ENCODE assay signal across 7 mouse cellular contexts in the genomic region with DNA sequence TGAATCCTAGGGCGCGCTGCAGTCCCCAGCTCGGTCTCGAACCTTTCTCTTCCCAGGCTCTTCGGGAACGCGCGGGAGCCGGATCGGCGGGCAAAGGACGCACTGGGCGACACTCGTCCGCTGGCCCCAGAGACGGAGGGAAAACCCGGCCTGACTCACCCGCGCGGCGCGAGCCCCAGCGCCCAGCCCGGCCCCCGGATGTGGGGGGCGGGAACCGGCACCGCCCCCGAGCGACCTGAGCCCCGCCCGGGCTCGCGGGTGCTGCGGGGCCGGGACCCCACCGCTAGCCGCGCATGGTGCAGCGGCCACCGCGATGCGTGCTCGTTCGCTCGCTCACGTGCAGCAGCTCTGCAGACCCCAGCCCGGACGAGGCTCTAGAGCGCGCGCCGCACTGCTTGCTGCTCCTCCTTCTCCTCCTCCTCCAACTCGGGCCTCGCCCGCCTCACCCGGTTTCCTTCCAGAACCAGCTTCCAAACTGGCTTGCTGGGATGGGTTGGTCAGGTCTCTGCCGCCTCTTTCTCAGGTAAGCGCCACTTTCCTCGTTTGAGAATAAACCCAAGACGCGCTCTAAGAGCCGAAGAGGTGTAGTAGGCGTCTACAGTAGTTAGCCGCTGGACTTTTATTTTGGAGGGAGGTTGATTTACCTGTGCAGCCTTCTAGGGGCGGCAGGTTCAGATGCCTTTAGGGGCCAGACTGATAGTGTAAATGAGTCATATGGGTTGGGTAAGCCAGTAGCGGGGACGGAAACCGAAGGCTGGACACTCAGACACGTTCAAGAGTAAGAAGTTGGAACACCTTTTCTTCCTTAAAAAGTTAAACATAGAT. TPM values are rescaled to one million over a fixed set of nuclear protein-coding genes. Genes with fewer than 3 reads are reported as not detected.
DNase-seq lines count a peak whose midpoint lies in the region; ATAC-seq and TF ChIP-seq lines count a peak whose summit lies in the region.

A gene (minus strand): TSS at position 152 of the 825 bp plus-strand sequence.
A gene (plus strand): TSS at position 264 of the 825 bp plus-strand sequence.

- peak; percentile 86 for DNase-seq in Muller cell, postnatal 12 days (ENCODE audit: inconsistent ontology term)
- peak; percentile 54 for DNase-seq in liver, adult 2 months (ENCODE audit: extremely low read depth, low read depth, low spot score)
- peak; percentile 70 for DNase-seq in midbrain, postnatal 0 days (ENCODE audit: low spot score)
- peak; percentile 79 for DNase-seq in thymus, postnatal 0 days (ENCODE audit: low spot score)

- no peak for TF ChIP-seq POLR2A in bone marrow macrophage, adult 2 months (IDR thresholded peaks at IDR 0.05; ENCODE audit: borderline replicate concordance, low read depth, low read length)
- TF ChIP-seq POLR2A in liver, adult 2 months (IDR thresholded peaks at IDR 0.05; ENCODE audit: extremely low read depth, insufficient read depth, low read length): peak; percentile 53; the same call in 1 of the 2 replicates

- H3K79me2 ChIP-seq in liver, adult 2 months (ENCODE audit: control insufficient read depth, insufficient read depth, low read length): peaks cover 6% of the 10 kb centered on the region; the same call in 1 of the 2 replicates

- peak; percentile 82 for ATAC-seq in forebrain, embryonic 16.5 days
- peak; percentile 71 for ATAC-seq in hindbrain, embryonic 13.5 days (ENCODE audit: low FRiP score)
- peak; percentile 76 for ATAC-seq in midbrain, postnatal 0 days (ENCODE audit: low FRiP score)

- H3K9ac ChIP-seq in forebrain, embryonic 16.5 days (replicated peaks; ENCODE audit: low read depth, low read length): peak within 1 kb of the TSS; percentile 70
- H3K9ac ChIP-seq in hindbrain, embryonic 13.5 days: peak within 1 kb of the TSS; percentile 81
- peak within 1 kb of the TSS; percentile 82 for H3K9ac ChIP-seq in liver, adult 2 months (ENCODE audit: low read depth, low read length)
- peak within 1 kb of the TSS; percentile 61 for H3K9ac ChIP-seq in midbrain, postnatal 0 days (replicated peaks; ENCODE audit: low read length, poor library complexity, severe bottlenecking)

- no peak for TF ChIP-seq CTCF in bone marrow macrophage, adult 2 months (IDR thresholded peaks at IDR 0.05; ENCODE audit: low read depth, low read length)
- no peak for TF ChIP-seq CTCF in liver, adult 2 months (IDR thresholded peaks at IDR 0.05; ENCODE audit: low read depth, low read length)
- TF ChIP-seq CTCF in midbrain, postnatal 0 days (IDR thresholded peaks at IDR 0.05): no peak

- H3K4me2 ChIP-seq in forebrain, embryonic 16.5 days (ENCODE audit: low read length): peak within 1 kb of the TSS; percentile 91
- H3K4me2 ChIP-seq in hindbrain, embryonic 13.5 days: peak within 1 kb of the TSS; percentile 91
- peak within 1 kb of the TSS; percentile 69 for H3K4me2 ChIP-seq in midbrain, postnatal 0 days (ENCODE audit: low read depth, low read length, poor library complexity, severe bottlenecking)

- H3K27me3 ChIP-seq in forebrain, embryonic 16.5 days (replicated peaks; ENCODE audit: control insufficient read depth, insufficient read depth, low read length): peaks cover 2% of the 10 kb centered on the region; the same call in 1 of the 2 replicates
- H3K27me3 ChIP-seq in hindbrain, embryonic 13.5 days: peaks cover 28% of the 10 kb centered on the region
- no peaks in the 10 kb centered on the region for H3K27me3 ChIP-seq in liver, adult 2 months (ENCODE audit: control insufficient read depth, insufficient read depth, low read length)
- no peaks in the 10 kb centered on the region; the same call in 1 of the 2 replicates for H3K27me3 ChIP-seq in midbrain, postnatal 0 days (ENCODE audit: insufficient read depth, low read length)

- H3K4me1 ChIP-seq in bone marrow macrophage, adult 2 months (ENCODE audit: control insufficient read depth, insufficient read depth, low read length): 0 out of 2 replicates have a peak, but pooled peaks cover 2% of the 10 kb centered on the region
- H3K4me1 ChIP-seq in forebrain, embryonic 16.5 days (replicated peaks; ENCODE audit: control insufficient read depth, insufficient read depth, low read length): peaks cover 16% of the 10 kb centered on the region
- peaks cover 41% of the 10 kb centered on the region for H3K4me1 ChIP-seq in hindbrain, embryonic 13.5 days (replicated peaks)
- peaks cover 26% of the 10 kb centered on the region for H3K4me1 ChIP-seq in liver, adult 2 months (ENCODE audit: control insufficient read depth, insufficient read depth, low read length)
- peaks cover 6% of the 10 kb centered on the region; the same call in 1 of the 2 replicates for H3K4me1 ChIP-seq in midbrain, postnatal 0 days (ENCODE audit: insufficient read depth, low read length)

- no peaks in the 10 kb centered on the region for H3K36me3 ChIP-seq in forebrain, embryonic 16.5 days (ENCODE audit: control insufficient read depth, insufficient read depth)
- H3K36me3 ChIP-seq in hindbrain, embryonic 13.5 days: no peaks in the 10 kb centered on the region
- no peaks in the 10 kb centered on the region for H3K36me3 ChIP-seq in liver, adult 2 months (ENCODE audit: control insufficient read depth, insufficient read depth, low read length)
- no peaks in the 10 kb centered on the region for H3K36me3 ChIP-seq in midbrain, postnatal 0 days (ENCODE audit: insufficient read depth, low read length)

- no peaks in the 10 kb centered on the region for H3K9me3 ChIP-seq in forebrain, embryonic 16.5 days (ENCODE audit: control insufficient read depth, low read length)
- no peaks in the 10 kb centered on the region for H3K9me3 ChIP-seq in hindbrain, embryonic 13.5 days
- H3K9me3 ChIP-seq in midbrain, postnatal 0 days (ENCODE audit: low read length): no peaks in the 10 kb centered on the region

- no peak within 1 kb of the TSS for H3K27ac ChIP-seq in bone marrow macrophage, adult 2 months (ENCODE audit: insufficient read depth, low read depth, low read length)
- H3K27ac ChIP-seq in forebrain, embryonic 16.5 days (ENCODE audit: low read length): no peak within 1 kb of the TSS
- peak within 1 kb of the TSS; percentile 55; the same call in 1 of the 2 replicates for H3K27ac ChIP-seq in hindbrain, embryonic 13.5 days
- peak within 1 kb of the TSS; percentile 65 for H3K27ac ChIP-seq in liver, adult 2 months (replicated peaks; ENCODE audit: insufficient read depth, low read depth, low read length)
- H3K27ac ChIP-seq in midbrain, postnatal 0 days (ENCODE audit: low read depth, low read length): peak within 1 kb of the TSS; percentile 38

- peak within 1 kb of the TSS; percentile 70 for H3K4me3 ChIP-seq in bone marrow macrophage, adult 2 months (ENCODE audit: insufficient read depth, low read length)
- H3K4me3 ChIP-seq in forebrain, embryonic 16.5 days (replicated peaks; ENCODE audit: low read length): peak within 1 kb of the TSS; percentile 54
- H3K4me3 ChIP-seq in hindbrain, embryonic 13.5 days: peak within 1 kb of the TSS; percentile 67
- peak within 1 kb of the TSS; percentile 93 for H3K4me3 ChIP-seq in liver, adult 2 months (ENCODE audit: insufficient read depth, low read depth, low read length)
- peak within 1 kb of the TSS; percentile 65 for H3K4me3 ChIP-seq in midbrain, postnatal 0 days (ENCODE audit: low read depth, low read length)

- under 1% methylated on average over 69 of the region's 70 CpGs for WGBS in forebrain, embryonic 16.5 days
- 2% methylated on average over 70 of the region's 70 CpGs for WGBS in hindbrain, embryonic 13.5 days
- WGBS in liver, adult 2 months: 1% methylated on average over 70 of the region's 70 CpGs
- WGBS in midbrain, postnatal 0 days: 2% methylated on average over 62 of the region's 70 CpGs

RNA-seq across cellular contexts. Expression of the first gene that starts in this region (rescaled TPM):
- polyA plus RNA-seq in bone marrow macrophage, adult 2 months (2012; ENCODE audit: insufficient read depth, insufficient read length, missing spikeins): 8.7 and 9.8 TPM in 2 replicates
- polyA plus RNA-seq in forebrain, embryonic 16.5 days (2015; fragmentation: Nextera tagmentation; extraction: Ambion mirVana): 10.2 and 12.9 TPM in 2 replicates
- 12.9 and 14.1 TPM in 2 replicates for polyA plus RNA-seq in hindbrain, embryonic 13.5 days (2015; fragmentation: Nextera tagmentation; extraction: Ambion mirVana)
- 1.6 and 2.4 TPM in 2 replicates for total RNA-seq in liver, adult 2 months (2014; rRNA removed)
- polyA plus RNA-seq in liver, adult 2 months (2012; rRNA removed): 5.7 and 6.4 TPM in 2 replicates
- 36.7 and 41.2 TPM in 2 replicates for total RNA-seq in midbrain, postnatal 0 days (2014; rRNA removed)
- polyA plus RNA-seq in midbrain, postnatal 0 days (2015; fragmentation: Nextera tagmentation; extraction: Ambion mirVana): 24.7 and 26.8 TPM in 2 replicates
- 22.8 and 26.5 TPM in 2 replicates for polyA plus RNA-seq in thymus, postnatal 0 days (2015; fragmentation: Nextera tagmentation; extraction: Ambion mirVana)

RNA-seq across cellular contexts. Expression of the second gene that starts in this region (rescaled TPM):
- 8.1 and 9.2 TPM in 2 replicates for polyA plus RNA-seq in bone marrow macrophage, adult 2 months (2012; ENCODE audit: insufficient read depth, insufficient read length, missing spikeins)
- 0.58 and 0.70 TPM in 2 replicates for polyA plus RNA-seq in forebrain, embryonic 16.5 days (2015; fragmentation: Nextera tagmentation; extraction: Ambion mirVana)
- polyA plus RNA-seq in hindbrain, embryonic 13.5 days (2015; fragmentation: Nextera tagmentation; extraction: Ambion mirVana): 0.63 and 0.83 TPM in 2 replicates
- 1.3 and 1.7 TPM in 2 replicates for total RNA-seq in liver, adult 2 months (2014; rRNA removed)
- polyA plus RNA-seq in liver, adult 2 months (2012; rRNA removed): 10.3 and 10.9 TPM in 2 replicates
- total RNA-seq in midbrain, postnatal 0 days (2014; rRNA removed): 1.0 and 1.4 TPM in 2 replicates
- polyA plus RNA-seq in midbrain, postnatal 0 days (2015; fragmentation: Nextera tagmentation; extraction: Ambion mirVana): 1.2 and 1.3 TPM in 2 replicates
- polyA plus RNA-seq in thymus, postnatal 0 days (2015; fragmentation: Nextera tagmentation; extraction: Ambion mirVana): 1.8 TPM in 2 replicates

Comparison
In these comparisons a context has a peak if more than half of its experiments do, and no peak if none do; other contexts are left out.
1. RNA of the first gene that starts in this region (total RNA-seq): 36.7 to 41.2 TPM in midbrain, postnatal 0 days; 1.6 to 2.4 TPM in liver, adult 2 months; every median in the first group is over 10 times any median in the second.
2. H3K27ac ChIP-seq: peak in hindbrain, embryonic 13.5 days (single experiment), liver, adult 2 months (single experiment) and midbrain, postnatal 0 days (single experiment); none in bone marrow macrophage, adult 2 months (single experiment) and forebrain, embryonic 16.5 days (single experiment).
3. Peak in every context shown above with its lines, with median percentiles within 50 percentile points of each other: DNase-seq, H3K4me3 ChIP-seq, ATAC-seq, H3K4me2 ChIP-seq and H3K9ac ChIP-seq.